Mouse (Mus musculus) effector memory CD4-positive, alpha-beta T cell, adult 7 months (primary cell): Measurements from ENCODE around the gene Olfr315. TPM values are rescaled to one million over a fixed set of nuclear protein-coding genes. Genes with fewer than 3 reads are reported as not detected.

Experiments
- polyA plus RNA-seq: library from polyadenylated mRNA; unstranded; fragments of 100-300 nt; shearing (Covaris generic); gene quantifications from one replicate; pipeline ENCODE4 v1.2.1, GENCODE M21; 2017

Gene Olfr315
- polyA plus RNA-seq, result not detected

DNA sequence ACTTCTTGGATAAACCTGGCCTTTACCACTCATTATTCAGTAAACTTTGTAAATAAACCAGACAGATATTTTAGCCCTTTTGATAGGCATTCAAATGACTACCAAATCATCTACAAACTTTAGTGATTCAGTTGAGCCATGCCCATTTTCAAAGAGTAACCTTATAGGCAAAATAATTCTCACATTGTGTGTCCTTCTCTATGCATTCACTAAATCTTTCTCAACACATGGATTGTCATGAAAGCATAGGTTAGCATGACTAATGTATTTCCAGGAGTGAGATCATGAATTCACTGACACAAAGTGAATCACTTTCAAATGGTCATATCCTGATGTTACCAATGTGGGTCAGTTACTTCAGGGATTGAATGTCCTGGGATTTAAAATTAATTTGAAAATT lies at the start of gene Olfr315:
TSS of gene Olfr315 (plus strand) at position 301 of the 400 bp plus-strand sequence.

DNA sequence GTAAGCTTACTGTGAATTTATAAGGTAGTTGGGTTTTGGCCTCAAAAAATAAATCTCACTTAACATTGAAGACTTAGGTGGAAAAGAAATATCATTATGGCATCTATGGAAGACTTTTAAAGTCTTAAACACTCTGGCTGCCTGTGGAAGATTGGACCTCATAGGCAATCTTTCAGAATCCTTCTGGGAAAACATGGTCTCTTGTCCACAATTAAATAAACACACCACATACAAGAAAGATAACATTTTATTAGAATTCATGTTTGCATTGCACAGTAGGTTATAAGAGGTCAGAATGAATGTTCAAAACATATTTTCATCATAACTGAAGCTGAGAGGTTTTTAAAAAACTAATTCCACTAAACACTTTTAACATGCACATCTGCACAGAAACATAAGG lies 49.1 kb upstream of the Olfr315 start, which contains the start of gene Olfr318:
TSS of gene Olfr318 (minus strand) at position 101 of the 400 bp plus-strand sequence.

DNA sequence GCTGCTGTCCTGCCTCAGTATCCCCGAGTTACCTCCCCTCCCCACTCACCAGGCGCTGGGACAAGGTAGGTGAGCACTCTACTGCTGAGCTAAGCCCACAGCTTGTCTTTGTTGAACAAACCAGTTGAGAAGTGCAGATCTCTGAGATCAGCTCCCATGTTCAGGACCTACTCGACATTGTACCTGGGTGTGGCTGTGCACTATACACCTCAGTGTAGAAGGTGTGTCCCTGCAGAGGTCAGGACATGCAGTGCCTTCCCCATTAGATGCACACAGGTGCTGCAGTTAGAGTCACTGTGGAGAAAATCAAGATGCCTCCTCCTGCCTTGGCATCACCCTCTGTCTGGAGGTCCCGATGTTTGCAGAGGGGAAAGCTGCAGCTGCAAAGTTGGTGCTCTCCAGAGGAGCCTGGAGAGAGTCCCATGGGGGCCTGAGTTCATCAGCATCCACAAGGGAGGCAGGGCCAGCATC lies 34.2 kb upstream of the Olfr315 start, which contains the start of gene Olfr317:
TSS of gene Olfr317 (minus strand) at position 421 of the 471 bp plus-strand sequence.

DNA sequence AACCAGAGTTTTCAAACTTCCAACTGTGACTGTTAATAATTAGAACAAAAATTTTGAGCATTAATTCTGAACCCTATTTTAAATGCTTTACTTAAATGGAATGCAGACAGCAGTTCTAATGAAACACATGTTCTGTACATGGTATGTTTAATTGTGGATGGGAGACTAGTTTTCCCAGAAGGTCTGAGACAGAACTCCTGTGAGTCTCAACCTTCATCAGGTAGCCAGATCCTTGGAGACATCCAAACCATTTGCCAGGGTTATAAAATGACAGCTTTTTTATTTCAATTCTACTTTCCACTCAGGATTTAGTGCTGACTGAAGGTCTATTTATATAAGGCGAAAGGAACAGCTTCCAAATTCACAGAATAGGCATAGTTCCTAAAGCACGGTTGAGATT lies 20.6 kb upstream of the Olfr315 start, which contains the start of gene Olfr316:
TSS of gene Olfr316 (plus strand) at position 301 of the 400 bp plus-strand sequence.

DNA sequence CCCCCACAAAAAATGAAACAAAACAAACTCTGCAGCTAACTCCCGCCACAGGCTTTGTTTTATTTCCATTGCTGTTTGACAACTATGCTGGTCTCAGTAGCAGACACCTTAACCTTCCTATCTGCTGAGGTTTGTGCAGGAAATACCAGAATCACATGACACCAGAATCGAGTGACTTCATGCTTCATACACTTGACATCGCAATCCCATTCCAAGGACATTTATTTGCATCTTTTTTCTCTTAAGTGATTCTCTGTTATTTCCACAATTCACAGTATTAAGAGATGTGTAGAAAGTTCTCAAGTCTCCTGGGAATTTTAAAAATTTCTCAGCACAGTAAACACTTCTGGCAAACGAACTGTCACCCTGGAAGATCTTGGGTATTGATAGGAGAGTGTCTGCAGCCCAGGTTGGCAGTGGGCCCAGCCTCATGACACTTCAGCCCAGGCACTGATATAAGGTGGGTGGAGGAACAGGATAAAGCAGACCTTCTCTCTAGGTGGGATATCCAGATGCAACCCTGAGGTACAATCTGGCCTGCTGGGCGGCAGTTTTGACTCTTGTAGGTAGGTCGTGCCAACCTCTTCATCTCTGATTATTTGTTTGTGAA lies 9.6 kb downstream of the Olfr315 start, which contains the start of gene Olfr314:
TSS of gene Olfr314 (plus strand) at position 473 of the 610 bp plus-strand sequence.

DNA sequence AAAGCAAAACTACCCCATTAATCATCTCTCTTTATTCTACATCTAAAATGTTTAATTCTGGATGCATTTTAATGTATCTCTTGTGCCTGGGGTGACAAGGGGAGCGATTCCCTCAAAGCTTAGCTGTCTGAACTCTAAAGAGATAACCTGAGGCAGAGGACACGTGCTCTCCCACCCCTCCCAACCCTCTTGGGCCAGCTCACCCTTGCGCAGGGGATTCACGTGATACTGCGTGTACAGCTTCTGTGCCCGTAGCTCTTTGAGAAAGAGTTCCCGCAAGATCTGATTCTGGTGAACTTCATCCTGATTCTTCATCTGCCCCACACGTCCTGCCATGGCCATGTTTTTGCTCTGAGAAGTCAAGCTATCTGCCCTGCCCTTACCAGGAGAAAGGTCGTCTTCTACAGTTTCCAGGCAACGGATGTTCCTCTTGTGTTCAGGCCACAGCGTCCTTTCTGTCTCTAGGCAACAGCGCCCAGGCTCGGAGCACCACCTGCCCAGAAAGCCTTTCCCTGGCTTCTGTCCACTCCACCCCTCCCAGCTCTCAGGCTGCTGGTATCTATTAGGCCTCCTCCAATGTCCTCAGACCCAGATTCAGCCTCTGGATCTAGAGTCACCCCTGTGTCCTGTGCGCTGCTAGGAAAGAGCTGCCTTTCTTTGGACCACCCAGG lies 28.7 kb downstream of the Olfr315 start, which contains the start of gene Fam183b:
TSS of gene Fam183b (minus strand) at position 403 of the 671 bp plus-strand sequence.

DNA sequence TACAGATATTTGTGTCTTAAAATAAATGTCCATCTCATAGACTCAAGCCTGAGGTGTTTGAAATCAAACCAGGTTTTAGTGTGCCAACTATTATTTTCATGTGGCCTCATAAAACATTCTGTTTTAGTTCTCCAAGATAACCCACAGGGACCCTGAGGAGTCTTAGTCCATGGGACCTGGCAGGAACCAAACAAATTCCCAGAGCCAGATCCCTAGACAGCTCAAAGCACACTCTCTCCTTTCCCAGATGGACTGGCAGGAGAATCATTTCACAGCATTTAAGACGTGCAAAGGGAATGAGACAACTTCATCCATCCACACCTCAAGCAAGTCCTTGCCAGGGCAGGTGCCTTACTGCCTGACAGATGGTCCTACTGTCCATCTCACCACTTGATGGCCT lies 41.7 kb downstream of the Olfr315 start, which contains the start of gene Olfr313:
TSS of gene Olfr313 (plus strand) at position 301 of the 400 bp plus-strand sequence.

DNA sequence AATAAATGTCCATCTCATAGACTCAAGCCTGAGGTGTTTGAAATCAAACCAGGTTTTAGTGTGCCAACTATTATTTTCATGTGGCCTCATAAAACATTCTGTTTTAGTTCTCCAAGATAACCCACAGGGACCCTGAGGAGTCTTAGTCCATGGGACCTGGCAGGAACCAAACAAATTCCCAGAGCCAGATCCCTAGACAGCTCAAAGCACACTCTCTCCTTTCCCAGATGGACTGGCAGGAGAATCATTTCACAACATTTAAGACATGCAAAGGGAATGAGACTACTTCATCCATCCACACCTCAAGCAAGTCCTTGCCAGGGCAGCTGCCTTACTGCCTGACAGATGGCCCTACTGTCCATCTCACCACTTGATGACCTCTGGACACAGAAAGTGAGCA lies 55.9 kb downstream of the Olfr315 start, which contains the start of gene Olfr312:
TSS of gene Olfr312 (plus strand) at position 301 of the 400 bp plus-strand sequence.

Other genes with a start within 250 kb of the Olfr315 start
- 0.99 TPM for gene Olfr330, start 238.4 kb upstream of the Olfr315 start, polyA plus RNA-seq
- gene Olfr329-ps, start 226.8 kb upstream of the Olfr315 start, polyA plus RNA-seq, result not detected
- 0.18 TPM for gene Olfr328, start 217.6 kb upstream of the Olfr315 start, polyA plus RNA-seq
- gene Olfr224, start 202.6 kb upstream of the Olfr315 start, polyA plus RNA-seq, result 0.37 TPM
- gene Olfr325, start 195.5 kb upstream of the Olfr315 start, polyA plus RNA-seq, result not detected
- gene Olfr324, start 178.1 kb upstream of the Olfr315 start, polyA plus RNA-seq, result not detected
- not detected for gene 2210407C18Rik, start 157.1 kb upstream of the Olfr315 start, polyA plus RNA-seq
- gene Olfr323, start 142.7 kb upstream of the Olfr315 start, polyA plus RNA-seq, result not detected
- not detected for gene Trim58, start 132.7 kb upstream of the Olfr315 start, polyA plus RNA-seq
- not detected for gene Olfr322, start 114.4 kb upstream of the Olfr315 start, polyA plus RNA-seq
- gene Olfr320, start 92.1 kb upstream of the Olfr315 start, polyA plus RNA-seq, result not detected
- gene Olfr319, start 74.0 kb upstream of the Olfr315 start, polyA plus RNA-seq, result not detected
- 0.18 TPM for gene Olfr318, start 49.2 kb upstream of the Olfr315 start, polyA plus RNA-seq
- not detected for gene Olfr317, start 34.0 kb upstream of the Olfr315 start, polyA plus RNA-seq
- 0.16 TPM for gene Olfr316, start 20.5 kb upstream of the Olfr315 start, polyA plus RNA-seq
- gene Olfr314, start 9.8 kb downstream of the Olfr315 start, polyA plus RNA-seq, result 0.28 TPM
- not detected for gene Fam183b, start 28.8 kb downstream of the Olfr315 start, polyA plus RNA-seq
- not detected for gene Olfr313, start 41.8 kb downstream of the Olfr315 start, polyA plus RNA-seq
- 0.13 TPM for gene Olfr312, start 56.0 kb downstream of the Olfr315 start, polyA plus RNA-seq
- gene Olfr311, start 66.1 kb downstream of the Olfr315 start, polyA plus RNA-seq, result 0.23 TPM
- gene Gm12258, start 74.0 kb downstream of the Olfr315 start, polyA plus RNA-seq, result 2.9 TPM
- 1.9 TPM for gene 2810021J22Rik, start 94.0 kb downstream of the Olfr315 start, polyA plus RNA-seq
- gene Zfp39, start 131.0 kb downstream of the Olfr315 start, polyA plus RNA-seq, result 1.5 TPM
- gene Btnl10, start 144.7 kb downstream of the Olfr315 start, polyA plus RNA-seq, result 0.44 TPM
- 201 TPM for gene Rnf187, start 165.7 kb downstream of the Olfr315 start, polyA plus RNA-seq
- gene Hist3h2ba, start 175.7 kb downstream of the Olfr315 start, polyA plus RNA-seq, result 11.9 TPM
- gene Hist3h2a, start 181.5 kb downstream of the Olfr315 start, polyA plus RNA-seq, result 23.4 TPM
- 0.48 TPM for gene Trim17, start 181.5 kb downstream of the Olfr315 start, polyA plus RNA-seq
- gene Trim11, start 204.9 kb downstream of the Olfr315 start, polyA plus RNA-seq, result 38.8 TPM